Mouse (Mus musculus): ENCODE measurements around the gene Irf7.
A peak's percentile ranks its signal among the peaks of the same experiment; 100 is the strongest.

Gene Irf7

DNA sequence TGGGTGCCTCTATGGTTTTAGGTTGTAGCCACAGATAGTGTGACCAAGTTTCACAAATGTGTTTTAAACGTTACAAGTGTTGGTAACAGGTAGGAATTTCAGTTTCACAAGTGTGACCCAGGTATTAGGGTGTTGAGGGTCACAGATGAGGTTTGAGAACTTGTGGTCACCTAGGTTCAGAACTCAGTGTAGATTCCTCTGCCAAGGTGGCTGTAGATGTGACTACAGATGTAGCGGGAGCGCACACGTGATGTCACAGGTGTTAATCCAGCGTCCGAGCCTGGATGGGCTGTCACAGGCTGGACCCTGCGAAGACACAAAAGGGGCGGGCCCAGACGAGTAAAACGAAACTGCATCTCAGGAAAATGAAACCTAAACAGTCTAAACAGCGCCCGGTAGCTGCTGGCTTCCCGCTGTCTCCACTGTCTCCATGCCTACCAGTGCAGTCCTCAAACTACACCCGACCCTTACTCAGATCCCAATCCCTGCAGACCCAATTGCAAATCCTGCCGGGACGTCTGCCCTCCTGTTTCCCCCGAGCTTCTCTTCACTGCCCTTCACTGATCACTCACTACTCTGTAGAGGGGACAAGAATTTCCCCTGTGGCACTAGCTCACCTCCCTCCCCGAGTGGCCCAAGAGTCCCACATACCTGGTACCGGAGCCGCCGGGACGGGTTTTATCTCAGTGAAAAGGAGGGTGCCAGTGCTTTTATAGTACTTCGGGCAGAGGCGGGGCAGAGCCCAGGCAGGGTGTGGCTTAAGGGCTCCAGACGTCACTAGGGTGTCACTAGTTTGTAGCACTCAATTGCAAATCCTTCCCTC lies at the start of gene Irf7:
TSS of gene Irf7 (minus strand) at position 743 of the 823 bp plus-strand sequence.
- peak; percentile 64 for DNase-seq (ENCODE audit: low read depth, low spot score)

DNA sequence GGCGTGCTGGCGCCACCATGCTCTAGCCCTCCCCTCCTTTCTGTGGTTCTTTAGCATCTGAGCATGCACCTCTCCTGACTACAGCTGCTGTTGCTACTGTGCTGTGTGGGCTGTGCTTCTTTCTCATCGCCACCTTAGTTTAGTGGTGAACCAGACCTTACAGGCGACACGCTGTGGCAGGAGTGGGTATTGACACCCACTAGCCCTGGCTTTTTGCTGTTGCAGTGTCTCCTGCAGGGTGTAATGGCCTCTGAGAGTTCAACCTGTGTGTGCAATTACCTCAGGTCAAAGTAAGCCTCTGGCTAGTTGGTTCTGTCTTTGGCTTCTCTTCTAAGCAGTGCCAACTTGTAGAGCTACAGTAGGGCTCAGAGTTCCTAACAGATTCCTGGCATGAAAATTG lies 49.7 kb upstream of the Irf7 start:
- DNase-seq (ENCODE audit: low read depth, low spot score) = no peak

DNA sequence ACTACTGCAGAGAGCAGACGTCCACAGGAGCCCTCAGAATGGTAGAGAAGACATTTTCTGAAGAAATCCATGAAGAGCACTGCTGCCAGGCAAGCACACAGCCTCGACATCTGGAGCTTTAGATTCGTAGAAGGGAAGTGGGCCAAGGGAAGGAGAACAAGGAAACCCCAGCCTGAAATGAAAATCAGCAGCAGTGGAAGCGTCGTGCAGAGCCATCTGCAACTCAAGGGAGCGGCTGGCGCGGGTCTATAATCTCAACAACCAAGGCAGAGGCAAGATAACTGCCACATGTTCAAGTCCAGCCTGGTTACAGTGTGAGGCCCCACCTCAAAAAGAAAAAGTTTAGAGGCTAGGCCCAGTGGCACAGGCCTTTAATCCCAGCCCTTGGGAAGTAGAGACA lies 48.8 kb upstream of the Irf7 start:
- no peak for DNase-seq (ENCODE audit: low read depth, low spot score)

DNA sequence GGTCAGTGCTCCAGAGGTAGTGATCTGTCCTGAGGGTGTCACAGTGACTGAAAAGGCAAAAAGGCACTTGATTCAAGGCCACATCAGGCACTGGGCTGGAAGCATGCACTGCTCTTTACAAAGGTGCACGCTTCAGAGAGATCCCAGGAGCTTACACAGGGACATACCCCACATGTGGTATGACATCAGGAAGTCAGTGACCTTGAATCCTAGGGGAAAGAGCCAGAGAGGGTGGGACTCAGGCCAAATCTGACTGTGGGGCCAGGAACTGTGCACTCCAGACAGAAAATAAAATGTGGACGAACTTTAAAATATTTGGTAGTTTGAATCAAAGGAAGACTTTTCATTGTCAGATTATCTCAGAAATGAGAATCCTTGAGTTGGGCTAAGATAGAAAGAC lies 48.1 kb upstream of the Irf7 start:
- no peak for DNase-seq (ENCODE audit: low read depth, low spot score)

DNA sequence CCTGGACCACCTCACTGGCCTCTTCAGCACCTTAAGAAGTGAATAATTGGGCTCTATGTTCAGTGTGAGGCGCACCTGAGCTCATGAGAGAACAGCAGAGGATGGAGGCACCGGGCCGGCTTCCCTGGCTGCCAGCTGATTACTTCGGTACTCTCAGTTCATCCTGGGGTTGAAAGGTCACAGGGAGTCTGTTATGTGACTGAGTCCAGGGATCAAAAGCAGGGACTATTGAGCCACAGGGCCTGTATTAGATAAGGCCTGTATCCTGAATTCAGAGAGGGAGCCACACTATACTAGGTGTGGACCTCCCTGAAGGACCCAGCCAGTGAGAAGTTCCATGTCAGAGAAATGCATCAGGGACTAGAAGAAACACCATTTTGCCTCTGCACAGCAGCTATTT lies 38.3 kb upstream of the Irf7 start:
- no peak for DNase-seq (ENCODE audit: low read depth, low spot score)

DNA sequence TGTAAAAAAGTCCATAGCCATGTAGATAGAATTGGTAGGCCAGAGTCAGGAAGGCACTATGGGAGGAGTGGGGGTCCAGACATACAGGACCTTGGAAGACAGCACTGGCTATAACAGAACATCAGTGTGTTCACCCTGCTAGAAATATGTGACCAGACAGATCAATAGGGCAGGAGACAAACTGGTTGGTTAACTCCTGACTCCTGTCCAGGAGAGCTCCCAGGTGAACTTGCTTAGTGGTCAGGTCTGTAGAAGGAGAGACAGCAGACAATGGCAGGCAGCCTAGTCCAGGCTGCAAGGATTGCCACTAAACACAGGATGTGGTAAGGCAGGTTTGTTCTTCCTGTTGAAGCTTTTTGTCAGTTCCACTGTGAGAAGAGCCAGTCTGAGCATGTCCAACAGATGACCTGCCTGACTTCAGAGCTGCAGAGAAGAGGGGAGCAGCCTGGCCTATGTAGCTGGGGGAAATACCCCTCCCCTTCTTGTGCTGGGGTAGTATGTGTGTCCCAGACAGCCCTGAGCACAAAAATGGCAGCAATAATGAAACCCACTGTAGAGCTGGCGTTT lies 36.5 kb upstream of the Irf7 start:
- no peak for DNase-seq (ENCODE audit: low read depth, low spot score)

DNA sequence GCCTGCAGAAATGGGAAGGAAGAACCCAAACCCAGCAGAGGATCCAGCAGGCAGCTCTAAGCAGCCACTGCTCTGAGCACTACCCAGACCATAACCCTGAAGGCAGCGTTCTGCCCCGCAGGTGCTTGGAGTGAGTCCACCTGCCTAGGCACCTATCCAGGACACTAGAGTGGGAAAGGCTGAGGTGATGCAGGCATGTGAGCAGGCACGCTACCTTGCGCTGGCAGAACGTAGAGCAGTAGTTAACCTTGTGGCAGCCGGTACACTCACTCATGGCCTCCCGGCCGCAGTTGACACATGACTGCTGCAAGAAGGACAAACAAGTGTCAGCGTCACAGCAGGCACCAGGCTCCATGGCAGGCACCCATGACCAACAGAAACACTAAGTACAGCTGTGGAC lies 35.1 kb upstream of the Irf7 start:
- no peak for DNase-seq (ENCODE audit: low read depth, low spot score)

DNA sequence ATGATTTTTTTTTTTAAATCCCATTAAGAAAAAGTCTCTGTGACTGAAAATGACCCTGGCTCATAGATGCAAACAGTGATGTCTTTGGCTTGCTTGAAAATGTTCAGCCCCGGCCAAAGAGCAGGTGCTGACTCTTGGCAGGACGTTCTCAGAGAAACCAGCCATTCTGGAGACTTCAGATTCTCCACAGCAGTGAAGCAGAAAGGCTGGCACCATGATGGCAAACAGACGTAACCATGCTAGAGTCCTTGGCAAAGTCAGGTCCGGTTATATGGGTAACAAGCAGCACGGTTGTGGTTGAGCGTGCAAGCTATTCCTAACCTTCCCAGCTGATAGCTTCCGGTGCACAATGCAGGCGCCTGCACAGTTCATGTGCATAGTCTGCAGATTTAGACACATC lies 32.9 kb upstream of the Irf7 start:
- DNase-seq (ENCODE audit: low read depth, low spot score) = no peak

DNA sequence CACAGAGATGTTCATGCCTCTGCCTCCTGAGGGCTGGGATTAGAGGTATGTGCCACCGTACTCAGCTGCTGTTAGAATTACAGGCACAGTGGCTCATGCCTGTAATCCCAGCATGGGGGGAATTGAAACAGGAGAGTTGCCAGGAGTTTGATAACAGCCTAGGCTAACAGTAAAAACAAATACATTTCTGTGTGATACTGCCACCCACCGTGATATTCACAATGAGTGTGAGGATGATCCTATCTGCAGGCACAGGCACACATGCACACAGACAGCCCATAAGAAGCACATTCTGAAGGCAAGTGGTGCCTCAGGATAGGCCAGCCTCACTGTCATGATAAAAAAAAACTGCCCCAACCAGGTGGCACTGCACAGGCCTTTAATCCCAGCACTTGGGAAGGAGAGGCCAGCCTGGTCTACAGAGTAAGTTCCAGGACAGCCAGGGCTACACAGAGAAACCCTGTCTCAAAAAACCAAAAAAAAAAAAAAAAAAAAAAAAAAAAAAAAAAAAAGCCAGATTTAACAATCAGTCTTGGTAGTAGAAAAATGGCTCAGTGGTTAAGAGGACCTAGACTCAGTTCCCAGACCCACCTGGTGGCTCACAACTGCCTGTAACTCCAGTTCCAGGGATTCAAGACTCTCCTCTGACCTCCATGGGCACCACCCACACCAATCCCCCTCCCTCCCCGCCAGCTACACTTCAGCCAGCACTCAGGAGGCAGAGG lies 31.8 kb upstream of the Irf7 start:
- no peak for DNase-seq (ENCODE audit: low read depth, low spot score)

DNA sequence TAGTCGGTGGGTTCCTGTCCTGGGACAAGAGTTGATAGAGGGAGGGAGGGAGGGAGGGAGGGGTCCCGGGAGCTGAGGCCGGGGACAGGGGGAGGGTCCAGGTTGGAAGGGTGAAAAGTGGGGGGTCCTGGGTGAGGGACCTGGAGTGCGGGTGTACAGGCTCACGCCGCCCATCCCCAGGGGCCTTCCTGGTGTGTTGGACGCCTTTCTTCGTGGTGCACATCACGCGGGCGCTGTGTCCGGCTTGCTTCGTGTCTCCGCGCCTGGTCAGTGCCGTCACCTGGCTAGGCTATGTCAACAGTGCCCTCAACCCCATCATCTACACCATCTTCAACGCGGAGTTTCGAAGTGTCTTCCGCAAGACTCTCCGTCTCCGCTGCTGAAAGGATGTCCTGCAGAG lies 28.2 kb upstream of the Irf7 start:
- DNase-seq (ENCODE audit: low read depth, low spot score) = no peak

DNA sequence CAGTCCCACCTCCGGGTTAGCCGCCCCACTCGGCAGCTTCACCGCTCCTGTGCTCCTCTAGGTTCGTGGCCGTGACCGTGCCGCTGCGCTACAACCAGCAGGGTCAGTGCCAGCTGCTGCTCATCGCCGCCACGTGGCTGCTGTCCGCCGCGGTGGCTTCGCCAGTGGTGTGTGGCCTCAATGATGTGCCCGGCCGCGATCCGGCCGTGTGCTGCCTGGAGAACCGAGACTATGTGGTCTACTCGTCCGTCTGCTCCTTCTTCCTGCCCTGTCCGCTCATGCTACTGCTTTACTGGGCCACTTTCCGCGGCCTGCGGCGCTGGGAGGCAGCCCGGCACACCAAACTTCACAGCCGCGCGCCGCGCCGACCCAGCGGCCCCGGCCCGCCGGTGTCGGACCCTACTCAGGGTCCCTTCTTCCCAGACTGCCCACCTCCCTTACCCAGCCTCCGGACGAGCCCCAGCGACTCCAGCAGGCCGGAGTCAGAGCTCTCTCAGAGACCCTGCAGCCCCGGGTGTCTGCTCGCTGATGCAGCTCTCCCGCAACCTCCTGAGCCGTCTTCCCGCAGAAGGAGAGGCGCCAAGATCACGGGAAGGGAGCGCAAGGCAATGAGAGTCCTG lies 27.7 kb upstream of the Irf7 start:
- no peak for DNase-seq (ENCODE audit: low read depth, low spot score)

DNA sequence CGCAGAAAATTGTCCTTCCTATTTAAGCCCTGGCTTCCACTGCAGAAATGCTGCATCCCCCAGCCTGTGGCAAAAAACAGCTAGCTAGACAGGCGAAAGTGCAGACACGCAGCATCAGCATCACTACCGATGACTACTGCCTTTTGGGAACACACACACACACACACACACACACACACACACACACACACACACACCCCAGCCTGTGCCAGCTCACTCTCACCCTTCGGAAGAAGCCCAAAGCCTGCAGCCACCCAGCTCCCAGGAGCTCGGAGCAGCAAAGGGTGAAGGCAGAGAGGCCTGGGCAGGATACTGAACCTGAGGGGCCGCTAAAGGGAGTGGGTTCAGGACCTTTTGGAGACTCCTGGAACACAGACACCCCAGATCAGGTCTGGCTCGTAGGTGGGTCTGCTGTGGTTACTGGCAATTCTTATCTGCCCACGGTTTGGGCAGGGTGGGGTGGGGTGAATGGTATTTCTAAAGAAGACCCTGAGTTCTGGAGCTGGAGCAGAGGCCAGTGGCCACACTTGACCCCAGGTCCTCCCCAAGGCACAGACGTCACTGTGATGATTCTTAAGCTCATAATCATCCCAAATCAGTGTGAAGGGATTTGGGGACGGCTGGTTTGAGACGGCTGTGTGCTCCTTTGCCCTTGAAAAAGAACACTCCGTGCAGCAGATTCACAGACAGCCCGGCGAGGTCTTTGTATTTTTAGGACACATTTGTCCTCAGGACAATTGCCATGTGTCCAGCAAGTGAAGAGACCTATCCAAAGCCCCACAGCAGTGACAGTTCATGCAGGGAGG lies 26.5 kb upstream of the Irf7 start:
- no peak for DNase-seq (ENCODE audit: low read depth, low spot score)

DNA sequence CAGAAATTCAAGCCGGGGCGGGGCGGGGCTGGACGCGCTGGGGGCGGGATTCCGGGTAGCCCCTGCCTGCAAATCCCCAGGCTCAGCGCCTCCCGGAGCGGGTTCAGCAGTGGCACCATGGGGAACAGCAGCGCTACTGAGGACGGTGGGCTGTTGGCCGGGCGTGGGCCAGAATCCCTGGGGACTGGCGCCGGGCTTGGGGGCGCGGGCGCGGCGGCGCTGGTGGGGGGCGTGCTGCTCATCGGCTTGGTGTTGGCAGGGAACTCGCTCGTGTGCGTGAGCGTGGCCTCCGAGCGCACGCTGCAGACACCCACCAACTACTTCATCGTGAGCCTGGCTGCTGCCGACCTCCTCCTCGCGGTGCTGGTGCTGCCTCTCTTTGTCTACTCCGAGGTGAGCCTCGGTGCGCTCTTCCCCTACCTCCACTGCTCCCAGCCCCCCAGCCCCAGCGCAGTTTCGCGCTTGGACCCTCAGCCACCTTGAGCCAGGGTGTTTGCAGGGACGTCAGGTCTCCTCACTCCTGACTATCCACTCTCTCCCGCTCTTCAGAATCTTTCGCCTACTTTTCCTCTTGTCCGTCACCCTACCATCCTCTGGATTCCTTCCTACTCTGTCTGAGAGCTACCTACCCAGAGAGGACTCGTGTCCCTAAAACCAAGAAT lies 25.8 kb upstream of the Irf7 start, which contains the start of gene Drd4:
TSS of gene Drd4 (plus strand) at position 86 of the 662 bp plus-strand sequence.
- DNase-seq (ENCODE audit: low read depth, low spot score) = no peak

DNA sequence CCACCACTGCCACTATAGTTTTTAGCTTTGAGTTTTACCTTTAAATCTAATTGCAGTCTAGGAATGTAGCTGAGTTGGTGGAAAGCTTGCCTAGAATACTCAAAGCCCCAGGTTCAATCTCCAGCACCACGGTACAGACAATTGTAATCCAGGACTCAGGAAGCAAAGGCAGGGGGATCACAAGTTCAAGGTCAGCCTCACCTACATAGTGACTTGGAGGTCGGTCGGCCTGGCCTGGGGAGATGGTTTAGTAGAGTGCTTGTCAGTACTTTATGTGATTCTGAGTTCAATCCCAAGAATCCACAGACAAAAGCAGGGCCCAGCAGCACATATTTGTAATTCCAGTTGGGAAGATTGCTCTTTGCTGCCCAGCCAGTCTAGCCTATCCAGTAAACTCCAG lies 21.8 kb upstream of the Irf7 start:
- no peak for DNase-seq (ENCODE audit: low read depth, low spot score)

DNA sequence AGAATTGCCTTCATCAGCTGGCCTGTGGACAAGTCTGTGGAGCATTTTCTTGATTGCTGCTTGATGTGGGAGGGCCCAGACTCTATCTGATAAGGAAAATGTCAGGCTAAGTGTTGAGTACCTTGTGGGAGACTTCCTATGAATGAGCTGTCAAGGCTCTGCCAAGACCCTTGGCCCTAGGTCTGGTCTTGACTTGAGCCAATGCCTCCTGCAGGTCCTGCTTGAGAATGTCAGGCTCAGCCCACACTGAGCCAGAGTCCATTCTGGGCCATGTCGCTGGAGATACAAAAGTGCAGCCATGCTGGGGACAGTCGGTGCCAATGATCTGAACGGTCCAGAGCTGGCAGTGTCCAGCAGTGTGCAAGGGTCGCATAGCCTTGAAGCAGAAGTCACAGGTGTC lies 16.5 kb upstream of the Irf7 start:
- DNase-seq (ENCODE audit: low read depth, low spot score) = no peak

DNA sequence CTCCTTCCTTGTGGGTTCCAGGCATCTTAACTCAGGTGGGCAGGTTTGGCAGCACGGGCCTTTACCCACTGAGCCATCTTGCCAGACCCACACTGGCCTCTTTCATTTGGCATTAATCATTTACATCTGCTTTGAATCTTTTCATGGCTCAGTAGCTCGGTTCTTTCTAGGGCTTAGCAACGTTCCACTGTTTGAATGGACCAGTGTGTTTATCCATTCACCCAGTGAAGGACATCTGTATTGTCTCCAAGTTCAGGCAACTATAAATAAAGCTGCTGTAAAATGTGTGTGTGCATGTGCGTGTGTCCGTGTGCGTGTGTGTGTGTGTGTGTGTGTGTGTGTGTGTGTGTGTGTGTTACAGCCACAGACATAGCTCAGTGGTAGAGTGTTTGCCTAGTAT lies 15.2 kb upstream of the Irf7 start:
- no peak for DNase-seq (ENCODE audit: low read depth, low spot score)

DNA sequence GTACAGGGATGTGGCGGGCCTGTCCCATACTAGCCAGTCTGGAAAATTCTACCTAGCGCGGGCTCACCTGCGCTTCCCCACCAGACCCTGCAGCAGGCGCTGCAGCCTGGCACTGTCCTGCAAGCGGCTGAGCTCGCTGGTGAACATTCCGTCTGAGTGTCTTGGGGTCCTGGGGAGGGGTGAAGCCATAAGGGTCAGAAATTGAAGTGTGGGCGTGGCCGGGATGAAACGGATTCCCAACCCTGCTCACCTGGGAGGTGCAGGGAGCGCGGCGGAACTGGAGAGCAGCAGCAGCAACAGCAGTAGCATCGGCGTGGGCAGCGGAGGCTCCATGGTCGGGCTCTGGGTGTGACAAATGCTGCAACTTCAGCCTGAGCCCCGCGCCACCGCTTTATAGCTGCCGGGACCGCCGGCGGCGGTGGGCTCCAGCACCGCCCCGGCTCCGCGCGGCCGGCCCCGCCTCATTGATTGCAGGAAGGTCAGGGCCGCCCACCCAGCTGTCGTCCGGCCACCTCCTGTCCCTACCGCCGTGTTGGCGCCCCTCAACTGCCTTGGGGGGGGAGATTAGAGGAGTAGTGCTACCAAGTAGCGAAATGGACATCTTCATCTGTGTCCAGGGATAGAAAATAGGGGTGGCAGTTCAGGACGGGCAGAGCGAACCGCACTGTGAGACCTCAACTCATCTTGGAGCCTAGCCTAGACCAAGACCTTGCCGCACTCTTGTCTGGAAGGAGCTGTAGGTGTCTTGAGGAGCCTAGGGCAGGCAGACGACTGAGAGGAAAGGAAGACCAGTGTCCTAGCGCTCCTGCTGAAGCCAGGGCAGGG lies 12.7 kb upstream of the Irf7 start, which contains the start of gene Sct:
TSS of gene Sct (minus strand) at position 368 of the 825 bp plus-strand sequence.
- DNase-seq (ENCODE audit: low read depth, low spot score) = no peak

DNA sequence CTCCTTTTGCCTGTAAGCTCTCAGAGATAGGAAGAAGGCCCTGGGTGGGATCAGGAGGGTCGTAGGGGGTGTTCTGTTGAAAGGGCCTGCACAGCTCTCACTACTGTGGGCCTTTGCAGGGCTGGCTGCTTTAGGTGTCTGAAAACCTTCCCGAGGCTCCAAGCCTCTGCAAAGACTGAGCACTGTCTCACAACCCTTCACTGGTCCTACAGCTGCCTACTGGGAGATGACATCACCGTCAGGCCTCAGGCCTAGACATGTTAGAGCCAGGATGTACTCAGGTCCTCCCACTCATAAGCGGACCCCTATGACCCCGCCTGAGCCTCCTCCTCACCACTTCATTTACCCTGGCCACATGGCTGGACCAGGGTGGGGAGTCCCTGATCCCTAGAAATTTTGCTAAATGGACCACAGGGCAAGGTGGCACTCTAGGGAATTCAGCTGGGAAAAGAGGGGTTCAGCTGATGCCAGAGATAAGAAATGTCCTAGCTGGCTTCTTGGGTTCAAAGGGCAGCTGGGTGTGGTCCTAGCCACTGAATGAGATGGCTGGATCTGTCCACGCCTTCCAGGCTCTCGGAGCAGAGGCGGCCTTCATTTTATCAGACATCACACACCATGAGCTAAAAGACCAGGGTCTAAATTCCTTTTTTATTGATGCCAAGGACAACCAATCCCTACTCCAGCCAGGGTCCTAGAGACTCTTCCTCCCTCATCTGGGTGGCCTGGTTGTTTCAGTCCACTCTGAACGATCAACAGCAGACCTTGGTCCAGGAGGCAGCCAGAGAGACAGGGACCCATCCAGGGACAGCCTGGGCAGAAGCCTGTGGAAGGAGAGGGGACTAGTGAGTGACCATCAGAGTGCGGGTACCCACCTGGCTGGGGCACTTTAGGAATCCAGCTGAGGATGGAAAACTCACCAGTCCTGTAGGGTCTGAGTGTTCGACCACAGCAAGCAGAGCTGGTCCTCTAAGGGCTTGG lies 11.7 kb upstream of the Irf7 start:
- no peak for DNase-seq (ENCODE audit: low read depth, low spot score)

DNA sequence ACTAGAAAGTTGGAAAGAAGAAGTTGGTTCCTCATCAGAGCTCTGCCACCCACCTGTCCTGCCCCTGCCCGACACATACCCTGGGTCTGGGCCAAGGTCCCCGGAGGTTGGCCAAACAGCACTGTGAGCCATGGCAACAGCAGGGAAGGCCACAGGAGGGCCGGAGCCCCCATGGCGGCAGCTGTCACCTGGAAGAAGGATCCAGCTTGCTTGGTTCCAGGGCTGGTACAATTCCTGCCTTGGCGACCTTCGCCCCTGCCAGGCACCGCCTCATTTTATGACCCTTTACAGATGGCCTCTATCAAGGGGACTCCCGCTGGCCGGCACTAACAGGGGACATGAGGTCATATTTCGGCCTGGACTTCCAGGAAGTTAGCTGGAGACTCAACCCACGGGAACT lies 10.3 kb upstream of the Irf7 start, which contains the start of gene Cdhr5:
TSS of gene Cdhr5 (minus strand) at position 241 of the 400 bp plus-strand sequence.
- DNase-seq (ENCODE audit: low read depth, low spot score) = no peak

Data from skeletal muscle tissue, adult 2 months (tissue).